Mouse (Mus musculus) adrenal gland (tissue): ENCODE measurements around the gene Lekr1.

ENCODE experiments used
- intact Hi-C: fragments of 180-260 bp; cut with DNase I; formaldehyde crosslinking; loops from one replicate; pipeline ENCODE4 v1.15.1; 2025

The Lekr1 gene

GRCm38 (mm10) chr3:65830801-65831200 lies 164.8 kb downstream of the Lekr1 start:
- intact Hi-C loops = no loop called here

GRCm38 (mm10) chr3:65832398-65832797 lies 166.4 kb downstream of the Lekr1 start:
- intact Hi-C loops = no loop called here

GRCm38 (mm10) chr3:65836435-65836834 lies 170.4 kb downstream of the Lekr1 start:
- intact Hi-C loops = no loop called here

GRCm38 (mm10) chr3:65839664-65840063 lies 173.6 kb downstream of the Lekr1 start:
- intact Hi-C loops = no loop called here

GRCm38 (mm10) chr3:65841175-65841574 lies 175.1 kb downstream of the Lekr1 start:
- intact Hi-C loops = no loop called here

GRCm38 (mm10) chr3:65842515-65843184 lies 176.6 kb downstream of the Lekr1 start:
- intact Hi-C loops = no loop called here

- intact Hi-C loops = no loop called here
Observed at GRCm38 (mm10) chr3:65843185-65843552, 177.1 kb downstream of the Lekr1 start.

- intact Hi-C loops = no loop called here
Observed at GRCm38 (mm10) chr3:65844302-65844701, 178.3 kb downstream of the Lekr1 start.

- intact Hi-C loops = no loop called here
Observed at GRCm38 (mm10) chr3:65844851-65845552, 179.0 kb downstream of the Lekr1 start.

GRCm38 (mm10) chr3:65847158-65847787 lies 181.2 kb downstream of the Lekr1 start:
- intact Hi-C loops = no loop called here

GRCm38 (mm10) chr3:65853746-65854145 lies 187.7 kb downstream of the Lekr1 start:
- intact Hi-C loops = no loop called here

- intact Hi-C loops = no loop called here
Observed at GRCm38 (mm10) chr3:65855521-65855920, 189.5 kb downstream of the Lekr1 start.

- intact Hi-C loops = no loop called here
Observed at GRCm38 (mm10) chr3:65858118-65858517, 192.1 kb downstream of the Lekr1 start.

- intact Hi-C loops = no loop called here
Observed at GRCm38 (mm10) chr3:65858741-65859348, 192.8 kb downstream of the Lekr1 start.

GRCm38 (mm10) chr3:65859750-65860149 lies 193.7 kb downstream of the Lekr1 start:
- intact Hi-C loops = loop anchor here (5.0 to 10.0 kb wide), 3 partner anchors 205 to 475 kb away; partner anchors contain the start of gene Tiparp

GRCm38 (mm10) chr3:65860903-65861302 lies 194.9 kb downstream of the Lekr1 start:
- intact Hi-C loops = loop anchor here (5.0 to 10.0 kb wide), 3 partner anchors 206 to 476 kb away; partner anchors contain the start of gene Tiparp

GRCm38 (mm10) chr3:65861471-65861881 lies 195.4 kb downstream of the Lekr1 start:
- intact Hi-C loops = loop anchor here (5.0 to 10.0 kb wide), 3 partner anchors 207 to 477 kb away; partner anchors contain the start of gene Tiparp

GRCm38 (mm10) chr3:65863297-65863696 lies 197.3 kb downstream of the Lekr1 start:
- intact Hi-C loops = loop anchor here (5.0 to 10.0 kb wide), 3 partner anchors 208 to 478 kb away; partner anchors contain the start of gene Tiparp

- intact Hi-C loops = loop anchor here (5.0 to 10.0 kb wide), 3 partner anchors 209 to 479 kb away; partner anchors contain the start of gene Tiparp
Observed at GRCm38 (mm10) chr3:65863762-65864377, 197.8 kb downstream of the Lekr1 start.

- intact Hi-C loops = loop anchor here (10.0 kb wide), 2 partner anchors 214 to 484 kb away; no protein-coding TSS in a partner anchor
Observed at GRCm38 (mm10) chr3:65868931-65869330, 202.9 kb downstream of the Lekr1 start.

GRCm38 (mm10) chr3:65869724-65870123 lies 203.7 kb downstream of the Lekr1 start:
- intact Hi-C loops = loop anchor here (5.0 to 10.0 kb wide), 3 partner anchors 58 to 485 kb away; no protein-coding TSS in a partner anchor
